Mouse (Mus musculus) embryonic facial prominence, embryonic 13.5 days (tissue): ENCODE results near the gene Tmem98. TPM values are rescaled to one million over a fixed set of nuclear protein-coding genes. Genes with fewer than 3 reads are reported as not detected.

ENCODE experiments used
- ATAC-seq: fragments of 200-750 bp; cut with Nextera tagmentation; 2 replicates; pipeline ENCODE4 v1.8.0; 2017; ENCODE audit warnings: low read depth; ENCODE audit not compliant: insufficient number of reproducible peaks, insufficient read depth, low FRiP score, low TSS enrichment
- H3K27ac ChIP-seq: fragments of 300-500 bp; sonication (generic); 2 replicates; pipeline ENCODE4 v1.5.1; 2015; ENCODE audit warnings: moderate library complexity, mild to moderate bottlenecking, inconsistent platforms
- H3K27me3 ChIP-seq: fragments of 300-500 bp; sonication (generic); 2 replicates; pipeline ENCODE4 v1.6.1; 2015; ENCODE audit warnings: mild to moderate bottlenecking, inconsistent platforms
- H3K36me3 ChIP-seq: fragments of 300-500 bp; sonication (generic); 2 replicates; pipeline ENCODE4 v1.6.1; 2015; ENCODE audit warnings: mild to moderate bottlenecking, inconsistent platforms
- H3K4me1 ChIP-seq: fragments of 300-500 bp; sonication (generic); 2 replicates; pipeline ENCODE4 v1.6.1; 2015; ENCODE audit warnings: inconsistent platforms
- H3K4me2 ChIP-seq: fragments of 300-500 bp; sonication (generic); 2 replicates; pipeline ENCODE4 v1.6.1; 2015; ENCODE audit warnings: moderate library complexity, mild to moderate bottlenecking, inconsistent platforms
- H3K4me3 ChIP-seq: fragments of 300-500 bp; sonication (generic); 2 replicates; pipeline ENCODE4 v1.5.1; 2015; ENCODE audit warnings: mild to moderate bottlenecking, inconsistent platforms
- H3K9ac ChIP-seq: fragments of 300-500 bp; sonication (generic); 2 replicates; pipeline ENCODE4 v1.6.1; 2015; ENCODE audit warnings: mild to moderate bottlenecking, inconsistent platforms
- H3K9me3 ChIP-seq: fragments of 300-500 bp; sonication (generic); 2 replicates; pipeline ENCODE4 v1.6.1; 2016; ENCODE audit warnings: inconsistent platforms
- WGBS: fragments of 180-500 bp; shearing (Covaris S2); methylation state at CpG from one replicate; pipeline ENCODE4 v1.1.7; 2015; ENCODE audit warnings: mixed read lengths; 5-methylcytosine and 5-hydroxymethylcytosine counted together
- polyA plus RNA-seq: library from polyadenylated mRNA; unstranded; fragments of >200 nt; fragmentation: Nextera tagmentation; extraction: Ambion mirVana; gene quantifications from 2 replicates; pipeline ENCODE4 v1.2.1, GENCODE M21; 2015

Gene Tmem98
- polyA plus RNA-seq, 1 experiment from 2014 or later = 107 TPM

DNA sequence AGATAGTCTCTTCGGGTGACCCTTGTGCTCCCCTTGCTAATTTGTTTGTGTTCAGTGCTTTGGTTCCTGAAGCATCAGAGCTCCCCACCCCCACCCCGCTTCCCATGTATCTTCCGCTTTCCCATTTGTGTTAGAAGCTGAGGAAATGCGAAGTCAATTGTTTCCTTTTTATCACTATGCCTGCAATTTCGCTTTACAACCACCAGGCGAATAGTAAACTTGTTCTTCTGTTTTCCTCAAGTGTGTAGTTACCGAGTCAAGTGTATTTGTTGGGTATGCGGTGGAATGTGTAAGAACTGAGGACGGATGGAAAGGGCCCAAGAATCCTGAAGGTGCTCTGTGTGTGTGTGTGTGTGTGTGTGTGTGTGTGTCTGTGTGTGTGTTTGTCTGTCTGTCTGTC lies 11.8 kb downstream of the Tmem98 start:
- Histone ChIP-seq H3K9me3 (no peaks in the 10 kb centered on the region), H3K27me3 (no peaks in the 10 kb centered on the region), H3K27ac (no peak overlapping the region), H3K9ac (no peak overlapping the region), H3K36me3 (peaks cover 56% of the 10 kb centered on the region), H3K4me2 (no peak overlapping the region), H3K4me3 (no peak overlapping the region), H3K4me1 (peaks cover 14% of the 10 kb centered on the region)
- 81% methylated on average over 9 of the region's 9 CpGs for WGBS
- no peak for ATAC-seq

DNA sequence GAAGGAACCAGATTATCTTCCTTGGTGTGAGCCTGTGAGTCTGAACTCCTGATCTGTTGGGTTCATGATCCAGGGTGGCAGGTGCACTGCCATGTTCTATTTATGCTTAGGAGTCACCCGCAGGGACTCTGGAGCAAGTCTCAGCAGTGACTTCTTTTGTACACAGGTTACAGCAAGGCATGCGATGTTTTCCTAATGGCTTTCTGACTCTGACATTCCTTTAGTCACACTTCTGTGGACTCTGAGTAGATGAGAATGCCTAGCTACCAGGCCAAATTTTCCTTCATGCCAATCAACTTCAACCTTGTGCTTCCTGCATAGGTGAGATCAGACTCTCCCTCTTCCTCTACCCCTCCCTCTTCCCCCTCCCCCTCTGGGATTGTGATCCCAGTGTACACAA lies 25.4 kb downstream of the Tmem98 start:
- Histone ChIP-seq H3K36me3 (no peaks in the 10 kb centered on the region), H3K4me1 (no peaks in the 10 kb centered on the region), H3K9me3 (no peaks in the 10 kb centered on the region), H3K27ac (no peak overlapping the region), H3K4me2 (no peak overlapping the region), H3K27me3 (no peaks in the 10 kb centered on the region), H3K4me3 (no peak overlapping the region), H3K9ac (no peak overlapping the region)
- ATAC-seq = no peak
- WGBS = 71% methylated on average over 2 of the region's 2 CpGs

GRCm38 (mm10) chr11:80835841-80836240 lies 25.9 kb downstream of the Tmem98 start:
- Histone ChIP-seq H3K9ac (no peak overlapping the region), H3K9me3 (no peaks in the 10 kb centered on the region), H3K4me1 (no peaks in the 10 kb centered on the region), H3K4me2 (no peak overlapping the region), H3K4me3 (no peak overlapping the region), H3K27ac (no peak overlapping the region), H3K36me3 (no peaks in the 10 kb centered on the region), H3K27me3 (no peaks in the 10 kb centered on the region)
- 66% methylated on average over 4 of the region's 4 CpGs for WGBS
- ATAC-seq = no peak

- H3K9me3 ChIP-seq = no peaks in the 10 kb centered on the region
- H3K9ac ChIP-seq = no peak overlapping the region
- H3K4me2 ChIP-seq = no peak overlapping the region
- 71% methylated on average over 1 of the region's 1 CpGs for WGBS
- no peak for ATAC-seq
- H3K27ac ChIP-seq = no peak overlapping the region
- no peaks in the 10 kb centered on the region for H3K4me1 ChIP-seq
- H3K36me3 ChIP-seq = no peaks in the 10 kb centered on the region
- H3K4me3 ChIP-seq = no peak overlapping the region
- H3K27me3 ChIP-seq = no peaks in the 10 kb centered on the region
Measured at GRCm38 (mm10) chr11:80838724-80839123, 28.7 kb downstream of the Tmem98 start.

DNA sequence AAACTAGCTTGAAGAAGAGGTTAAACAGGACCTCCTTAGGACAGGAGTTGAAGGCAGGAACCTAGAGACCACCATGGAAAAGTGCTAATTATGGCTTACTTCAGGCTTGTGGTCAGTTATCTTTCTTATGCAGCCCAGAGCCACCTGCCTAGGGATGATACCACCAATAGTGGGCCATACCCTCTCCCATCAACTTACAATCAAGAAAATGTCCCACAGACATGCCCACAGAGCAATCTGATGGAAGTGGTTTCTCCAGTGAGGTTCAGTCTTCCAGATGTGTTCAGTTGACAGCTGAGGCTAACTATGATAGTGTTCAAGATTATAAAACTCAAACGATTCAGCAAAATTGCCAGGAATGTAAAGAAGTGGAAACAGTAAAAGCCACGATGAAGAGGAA lies 33.5 kb downstream of the Tmem98 start:
- Histone ChIP-seq H3K9me3 (no peaks in the 10 kb centered on the region), H3K27me3 (0 out of 2 replicates have a peak, but pooled peaks cover 4% of the 10 kb centered on the region), H3K27ac (no peak overlapping the region), H3K4me1 (no peaks in the 10 kb centered on the region), H3K36me3 (no peaks in the 10 kb centered on the region), H3K4me2 (no peak overlapping the region), H3K9ac (no peak overlapping the region), H3K4me3 (no peak overlapping the region)
- no peak for ATAC-seq
- WGBS = 66% methylated on average over 2 of the region's 2 CpGs

GRCm38 (mm10) chr11:80845486-80845885 lies 35.5 kb downstream of the Tmem98 start:
- no peak overlapping the region for H3K27ac ChIP-seq
- no peak for ATAC-seq

GRCm38 (mm10) chr11:80846115-80846514 lies 36.1 kb downstream of the Tmem98 start:
- Histone ChIP-seq H3K4me1 (no peaks in the 10 kb centered on the region), H3K27ac (no peak overlapping the region), H3K4me3 (no peak overlapping the region), H3K36me3 (no peaks in the 10 kb centered on the region), H3K9ac (no peak overlapping the region), H3K4me2 (no peak overlapping the region), H3K9me3 (no peaks in the 10 kb centered on the region), H3K27me3 (0 out of 2 replicates have a peak, but pooled peaks cover 4% of the 10 kb centered on the region)
- no peak for ATAC-seq
- 31% methylated on average over 3 of the region's 3 CpGs for WGBS

More at GRCm38 (mm10) chr11:80845486-80845885, 35.5 kb downstream of the Tmem98 start:
- no peak overlapping the region for H3K4me3 ChIP-seq
- H3K27me3 ChIP-seq = 0 out of 2 replicates have a peak, but pooled peaks cover 4% of the 10 kb centered on the region
- no peak overlapping the region for H3K9ac ChIP-seq
- H3K4me2 ChIP-seq = no peak overlapping the region
- no peaks in the 10 kb centered on the region for H3K4me1 ChIP-seq
- no peaks in the 10 kb centered on the region for H3K36me3 ChIP-seq
- 42% methylated on average over 7 of the region's 7 CpGs for WGBS
- no peaks in the 10 kb centered on the region for H3K9me3 ChIP-seq

DNA sequence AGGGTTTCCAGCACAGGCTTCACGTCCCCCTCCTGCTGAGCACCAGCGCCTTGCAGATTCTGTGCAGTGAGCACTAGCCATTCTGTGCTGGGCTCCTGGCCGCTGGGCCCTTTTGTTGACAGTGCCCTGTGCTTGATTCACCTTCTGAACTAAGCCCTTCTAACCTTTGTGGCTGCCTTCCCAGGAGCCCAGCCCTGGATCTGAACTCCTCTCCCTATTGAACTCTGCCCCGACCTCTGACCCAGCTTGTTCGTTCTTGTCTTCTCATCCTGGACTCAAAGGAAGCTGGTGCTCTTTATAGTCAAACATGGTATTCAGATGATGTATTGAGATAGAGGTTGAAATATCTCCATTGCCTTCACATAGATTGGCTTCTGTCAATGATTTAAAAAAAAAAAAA lies 38.2 kb downstream of the Tmem98 start:
- WGBS = 49% methylated on average over 5 of the region's 5 CpGs
- no peak overlapping the region for H3K27ac ChIP-seq
- H3K4me1 ChIP-seq = no peaks in the 10 kb centered on the region
- H3K27me3 ChIP-seq = 0 out of 2 replicates have a peak, but pooled peaks cover 4% of the 10 kb centered on the region
- no peak for ATAC-seq
- no peak overlapping the region for H3K4me2 ChIP-seq
- no peaks in the 10 kb centered on the region for H3K9me3 ChIP-seq
- no peaks in the 10 kb centered on the region for H3K36me3 ChIP-seq
- H3K9ac ChIP-seq = no peak overlapping the region
- H3K4me3 ChIP-seq = no peak overlapping the region

DNA sequence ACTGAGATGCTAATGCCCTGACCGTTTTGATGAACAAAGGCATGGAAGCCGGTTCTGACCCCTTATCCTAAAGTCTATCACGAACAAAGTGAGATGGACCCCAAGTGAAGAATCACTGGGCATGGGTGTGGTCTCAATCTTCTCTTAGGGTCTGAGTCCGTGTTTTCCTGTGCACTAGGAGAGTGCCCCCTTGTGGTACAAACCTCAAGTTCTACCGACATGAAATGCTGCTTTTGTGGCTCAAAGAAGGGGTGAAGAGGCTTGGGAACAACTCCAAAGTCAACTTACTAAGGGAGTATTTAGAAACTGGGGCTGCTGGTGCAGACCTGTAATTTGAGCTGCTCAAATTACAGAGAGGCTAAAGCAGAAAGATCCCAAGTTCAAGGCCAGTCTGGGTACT lies 41.9 kb downstream of the Tmem98 start:
- H3K9me3 ChIP-seq = no peaks in the 10 kb centered on the region
- H3K4me3 ChIP-seq = no peak overlapping the region
- no peaks in the 10 kb centered on the region for H3K36me3 ChIP-seq
- H3K27me3 ChIP-seq = 0 out of 2 replicates have a peak, but pooled peaks cover 4% of the 10 kb centered on the region
- no peak overlapping the region for H3K27ac ChIP-seq
- no peaks in the 10 kb centered on the region for H3K4me1 ChIP-seq
- no peak for ATAC-seq
- WGBS = 46% methylated on average over 5 of the region's 5 CpGs
- H3K4me2 ChIP-seq = no peak overlapping the region
- no peak overlapping the region for H3K9ac ChIP-seq

DNA sequence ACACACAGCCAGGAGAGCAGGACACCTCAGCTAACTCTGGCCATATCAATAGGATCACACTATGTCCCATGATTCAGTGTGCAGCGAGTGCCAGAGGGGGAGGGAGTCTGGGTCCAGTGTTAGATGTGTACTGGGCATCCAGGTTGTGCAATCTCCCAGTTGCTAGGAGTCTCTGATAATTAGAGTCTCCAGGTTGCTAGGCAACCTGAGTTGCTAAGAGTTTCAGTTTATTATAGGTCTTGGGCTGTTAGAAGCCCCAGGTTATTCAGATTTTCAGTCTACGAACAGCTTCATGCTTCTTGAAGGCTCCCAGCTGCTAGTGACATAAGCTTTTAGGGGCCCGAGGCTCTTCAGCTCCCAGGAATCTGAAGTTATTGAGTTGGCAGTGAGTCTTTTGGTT lies 43.0 kb downstream of the Tmem98 start:
- ATAC-seq = no peak
- H3K27me3 ChIP-seq = 0 out of 2 replicates have a peak, but pooled peaks cover 2% of the 10 kb centered on the region
- H3K4me3 ChIP-seq = no peak overlapping the region
- WGBS = 64% methylated on average over 3 of the region's 3 CpGs
- H3K9me3 ChIP-seq = no peaks in the 10 kb centered on the region
- no peak overlapping the region for H3K4me2 ChIP-seq
- H3K27ac ChIP-seq = no peak overlapping the region
- H3K36me3 ChIP-seq = no peaks in the 10 kb centered on the region
- H3K4me1 ChIP-seq = no peaks in the 10 kb centered on the region
- no peak overlapping the region for H3K9ac ChIP-seq

GRCm38 (mm10) chr11:80854430-80854829 lies 44.5 kb downstream of the Tmem98 start:
- no peak for ATAC-seq

GRCm38 (mm10) chr11:80854908-80855307 lies 44.9 kb downstream of the Tmem98 start:
- H3K27me3 ChIP-seq = no peaks in the 10 kb centered on the region; the same call in 1 of the 2 replicates
- no peak overlapping the region for H3K4me3 ChIP-seq
- H3K36me3 ChIP-seq = no peaks in the 10 kb centered on the region
- no peak for ATAC-seq
- no peaks in the 10 kb centered on the region for H3K9me3 ChIP-seq
- H3K4me2 ChIP-seq = no peak overlapping the region
- WGBS = 72% methylated on average over 7 of the region's 7 CpGs
- no peaks in the 10 kb centered on the region for H3K4me1 ChIP-seq
- H3K9ac ChIP-seq = no peak overlapping the region
- H3K27ac ChIP-seq = no peak overlapping the region

More at GRCm38 (mm10) chr11:80854430-80854829, 44.5 kb downstream of the Tmem98 start:
- Histone ChIP-seq H3K4me2 (no peak overlapping the region), H3K9me3 (no peaks in the 10 kb centered on the region), H3K4me3 (no peak overlapping the region), H3K27me3 (no peaks in the 10 kb centered on the region), H3K4me1 (no peaks in the 10 kb centered on the region), H3K36me3 (no peaks in the 10 kb centered on the region), H3K27ac (no peak overlapping the region), H3K9ac (no peak overlapping the region)
- WGBS = 86% methylated on average over 11 of the region's 11 CpGs
